Mouse (Mus musculus): ENCODE results near the gene Dusp3.

DNA sequence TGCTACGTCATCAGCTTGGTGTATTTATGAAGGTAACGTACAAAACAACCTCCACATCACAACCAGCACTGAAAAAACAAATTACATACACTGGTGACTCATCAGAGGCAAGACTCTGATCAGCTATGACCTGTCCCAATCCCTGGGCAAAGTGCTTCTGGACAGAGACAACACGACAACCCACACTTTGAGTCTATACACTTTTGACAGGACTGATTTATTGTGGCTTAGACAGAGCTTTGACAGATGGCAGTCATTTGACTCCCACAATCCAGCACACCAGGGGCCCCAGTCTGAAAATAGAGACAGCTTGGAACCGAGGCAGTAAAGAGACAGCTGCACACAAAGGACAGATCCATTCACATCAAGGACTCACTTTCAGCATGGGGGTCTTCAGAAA, 12.7 kb upstream of the Dusp3 start:
- TF ChIP-seq EP300 (IDR thresholded peaks at IDR 0.05; ENCODE audit: low read depth), result no peak
- TF ChIP-seq CTCF (IDR thresholded peaks at IDR 0.05; ENCODE audit: low read depth), result no peak

All from heart, postnatal 0 days (tissue).